Mouse (Mus musculus) hindlimb bud, embryonic 11.5 days (tissue): ENCODE results near the gene Heatr5b.
"Not testable (repeated sequence)": the region's sequence is repeated elsewhere in the genome, so short reads cannot be mapped to it uniquely, and the experiment has no call there.

Source experiments
- DNase-seq: peaks from one replicate; pipeline ENCODE4 v3.0.0-alpha.2; 2012; ENCODE audit warnings: low read depth, low spot score; ENCODE audit errors: extremely low spot score

Heatr5b gene

DNA sequence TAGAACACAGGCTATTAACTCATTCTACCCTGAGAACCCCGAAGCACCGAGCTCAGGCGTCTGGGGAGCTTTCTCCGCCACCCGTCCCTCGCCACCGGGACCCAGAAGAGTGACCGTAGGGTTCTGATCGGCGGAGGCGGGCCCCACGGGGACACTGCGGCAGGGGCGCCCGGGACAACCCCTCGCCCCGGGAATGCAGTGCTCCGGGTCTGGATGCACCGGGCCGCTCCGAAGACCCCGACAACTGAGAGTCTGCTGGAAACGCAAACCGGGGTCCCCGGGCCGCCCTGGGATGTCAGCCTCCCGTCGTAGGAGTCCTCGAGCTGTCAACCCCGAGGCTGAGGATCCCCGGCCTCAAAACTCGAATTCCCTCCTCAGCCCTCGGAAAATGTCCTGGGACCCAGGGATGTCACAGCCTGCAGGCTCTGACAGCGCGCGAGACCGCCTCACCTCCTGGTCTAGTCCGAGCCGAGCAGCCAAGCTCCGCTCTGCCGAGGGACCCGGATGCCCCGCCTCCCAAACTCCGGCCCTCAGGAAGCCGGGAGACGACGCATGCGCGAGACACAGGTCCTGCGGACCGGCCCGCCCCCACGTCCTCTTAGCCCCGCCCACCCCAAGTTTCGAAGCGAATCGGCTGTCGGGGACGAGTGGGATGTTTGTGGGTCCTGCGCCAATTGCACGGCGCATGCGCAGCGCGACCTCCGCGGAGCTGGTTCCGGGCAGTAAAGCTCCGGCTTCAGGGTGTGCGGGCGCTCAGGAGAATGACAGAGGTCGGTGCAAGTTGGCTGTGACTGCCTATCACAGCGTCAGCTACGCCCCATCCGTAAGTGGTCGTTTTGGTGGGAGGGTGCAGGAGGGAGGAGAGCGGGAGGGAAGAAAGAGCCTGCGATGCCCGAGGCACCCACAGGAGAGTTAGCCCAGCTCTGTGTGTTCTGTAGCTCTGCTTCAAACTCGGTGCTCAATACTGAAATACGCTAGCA lies at the start of gene Heatr5b, which contains the start of gene Gpatch11:
Gene Heatr5b (minus strand): TSS at position 509 of the 980 bp plus-strand sequence.
Gene Gpatch11 (plus strand): TSS at position 712 of the 980 bp plus-strand sequence.
- peak; percentile 91 for DNase-seq

GRCm38 (mm10) chr17:78883291-78883690 lies 48.1 kb upstream of the Heatr5b start:
- DNase-seq = no peak

- peak; percentile 47 for DNase-seq
Measured at GRCm38 (mm10) chr17:78882401-78883112, 47.4 kb upstream of the Heatr5b start, which contains the start of gene Eif2ak2. TSS of gene Eif2ak2 (minus strand) at chr17:78882573.

DNA sequence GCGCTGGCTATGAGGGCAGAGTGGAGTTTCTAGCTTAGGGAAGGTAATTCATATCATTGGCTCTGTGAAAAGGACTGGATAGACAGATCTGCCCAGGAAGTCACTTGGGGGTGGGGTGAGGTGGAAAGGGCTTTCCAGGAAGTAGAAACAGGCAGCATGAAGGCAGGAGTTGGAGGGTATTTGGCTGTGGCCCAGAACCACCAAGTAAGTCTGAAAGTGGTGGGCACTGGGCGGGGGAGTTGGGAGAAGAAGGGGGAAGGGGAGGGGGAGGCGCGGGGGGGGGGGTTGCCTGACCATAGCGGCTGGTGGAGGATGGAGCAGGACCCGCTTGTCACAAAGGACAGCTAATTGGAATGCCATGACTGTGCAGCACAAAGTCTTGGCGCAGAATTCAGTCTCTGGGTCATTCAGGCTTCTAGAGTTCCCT lies 46.7 kb upstream of the Heatr5b start:
- no peak for DNase-seq

DNA sequence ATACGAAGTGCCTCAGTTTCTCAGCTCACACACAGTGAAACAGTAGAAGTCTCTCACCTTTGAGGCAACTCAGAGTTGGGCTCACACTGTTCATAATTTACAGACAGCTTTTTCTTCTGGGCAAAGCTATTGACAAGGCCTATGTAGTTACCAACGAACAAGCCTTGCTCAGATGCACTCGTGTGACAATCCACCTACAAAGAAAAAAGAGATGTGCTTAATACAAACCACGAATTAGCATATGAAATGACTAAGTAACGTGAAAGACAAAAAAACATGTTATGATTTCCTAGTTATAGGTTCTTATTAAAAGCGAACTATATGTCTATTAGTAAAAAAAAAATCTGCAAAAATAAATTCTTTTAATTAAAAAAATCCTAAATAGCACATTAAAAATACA lies 38.7 kb upstream of the Heatr5b start:
- DNase-seq = no peak

GRCm38 (mm10) chr17:78856243-78856642 lies 21.1 kb upstream of the Heatr5b start:
- DNase-seq = no peak

DNA sequence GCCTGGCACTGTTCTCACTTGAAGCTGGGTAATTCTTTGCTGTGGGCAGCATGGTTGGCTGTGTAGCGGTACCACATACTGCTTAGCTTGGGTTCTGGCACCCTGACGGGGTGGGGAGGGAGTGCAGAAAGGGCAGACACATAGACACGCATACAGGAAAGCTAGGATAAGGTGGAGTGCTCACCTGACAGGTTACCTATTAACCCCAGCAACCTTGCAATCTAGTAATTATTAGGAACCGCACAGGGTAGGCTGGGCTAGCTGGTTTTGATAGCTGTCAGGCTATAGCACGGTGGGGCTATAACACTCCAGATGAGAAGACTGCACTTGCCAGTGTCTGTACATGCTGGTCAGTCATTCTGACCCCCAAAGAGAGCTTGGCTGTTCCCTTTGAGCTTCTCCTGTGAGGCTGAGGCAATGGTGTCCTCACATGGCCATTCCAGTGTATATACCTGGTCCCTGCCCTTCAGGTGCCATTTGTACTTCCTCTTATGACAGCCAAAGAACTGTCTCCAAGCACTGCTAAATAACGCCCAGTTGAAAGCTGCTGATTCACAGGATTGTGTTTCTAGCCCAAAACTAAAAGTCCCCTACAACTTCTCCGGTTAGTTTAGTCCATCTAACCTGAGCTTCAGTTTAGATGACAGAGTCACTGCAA lies 7.2 kb upstream of the Heatr5b start:
- DNase-seq = no peak

DNA sequence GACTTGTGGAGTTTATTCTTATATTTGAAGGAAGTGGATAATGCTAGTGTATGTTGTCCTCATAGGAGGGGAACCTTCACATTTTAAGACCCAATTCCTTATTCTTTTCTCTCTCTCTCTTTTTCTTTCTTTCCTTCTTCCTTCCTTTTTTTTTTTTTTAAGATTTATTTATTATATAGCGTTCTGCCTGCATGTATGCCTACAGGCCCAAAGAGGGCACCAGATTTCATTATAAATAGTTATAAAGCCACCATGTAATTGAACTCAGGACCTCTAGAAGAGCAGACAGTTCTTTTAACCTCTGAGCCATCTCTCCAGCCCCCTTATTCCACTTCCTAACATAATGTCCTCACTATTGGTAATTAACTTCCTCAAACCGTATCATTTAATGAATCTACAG lies 892 bp upstream of the Heatr5b start:
- DNase-seq = no peak

DNA sequence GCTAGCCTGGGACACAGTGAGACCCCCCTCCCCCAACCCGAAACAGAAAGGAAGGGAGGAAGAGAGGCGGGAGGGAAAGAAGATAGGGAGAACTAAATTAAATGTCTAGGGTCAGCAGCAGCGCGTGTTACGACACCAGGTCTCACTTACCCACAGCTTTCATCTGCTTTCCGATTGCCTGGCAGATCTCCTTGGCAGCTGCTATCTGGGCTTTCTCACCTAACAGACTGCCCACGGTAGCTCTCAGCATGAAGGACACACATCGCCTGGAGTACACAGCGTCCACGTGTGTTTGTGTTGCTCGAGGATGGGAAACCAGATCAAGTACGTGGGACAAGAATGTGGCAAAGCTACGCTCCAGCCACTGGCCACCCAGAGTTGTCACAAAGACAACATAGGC lies 10.8 kb downstream of the Heatr5b start:
- DNase-seq = no peak

- no peak for DNase-seq
Measured at GRCm38 (mm10) chr17:78809582-78809981, 25.6 kb downstream of the Heatr5b start.

DNA sequence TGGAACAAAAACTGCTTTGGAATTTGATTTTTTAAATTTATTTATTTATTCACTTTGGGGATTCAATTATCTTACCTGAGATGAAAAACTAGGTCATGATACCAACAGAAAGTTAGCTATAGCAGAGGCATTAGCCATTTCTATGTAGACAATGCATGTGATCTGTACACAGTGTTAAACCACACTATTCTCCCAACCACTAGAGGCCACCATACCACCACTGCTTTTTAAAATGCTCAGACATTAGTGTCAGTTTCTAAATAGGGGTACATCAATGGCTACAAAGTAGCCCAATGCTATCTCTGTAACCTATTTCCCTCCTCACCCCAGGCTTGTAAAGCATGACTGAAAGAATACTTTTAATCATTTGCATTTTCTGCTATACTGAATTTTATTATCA lies 26.1 kb downstream of the Heatr5b start:
- DNase-seq = peak; percentile 5

DNA sequence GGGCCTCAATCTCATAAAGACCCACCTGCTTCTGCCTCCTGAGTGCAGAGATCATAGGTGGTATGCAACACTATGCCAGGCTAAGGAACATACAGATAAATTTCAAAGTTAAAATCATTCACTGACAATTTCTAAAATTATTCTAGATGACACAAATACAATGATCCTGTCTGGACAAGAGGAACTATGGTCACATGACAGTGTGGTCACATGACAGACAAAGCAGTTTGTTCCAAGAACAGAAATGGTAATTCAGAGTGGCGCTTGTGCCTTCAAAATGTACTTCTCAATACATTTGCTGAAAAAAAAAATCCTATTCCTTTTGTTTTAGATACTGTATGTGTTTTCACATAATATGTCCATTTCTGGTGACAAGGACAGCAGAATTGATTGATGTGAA lies 37.9 kb downstream of the Heatr5b start:
- DNase-seq = no peak

- no peak for DNase-seq
Measured at GRCm38 (mm10) chr17:78794390-78794789, 40.8 kb downstream of the Heatr5b start.

GRCm38 (mm10) chr17:78792122-78792521 lies 43.0 kb downstream of the Heatr5b start:
- DNase-seq = no peak

GRCm38 (mm10) chr17:78791690-78792070 lies 43.5 kb downstream of the Heatr5b start:
- no peak for DNase-seq

- no peak for DNase-seq
Measured at GRCm38 (mm10) chr17:78791068-78791689, 44.0 kb downstream of the Heatr5b start.

DNA sequence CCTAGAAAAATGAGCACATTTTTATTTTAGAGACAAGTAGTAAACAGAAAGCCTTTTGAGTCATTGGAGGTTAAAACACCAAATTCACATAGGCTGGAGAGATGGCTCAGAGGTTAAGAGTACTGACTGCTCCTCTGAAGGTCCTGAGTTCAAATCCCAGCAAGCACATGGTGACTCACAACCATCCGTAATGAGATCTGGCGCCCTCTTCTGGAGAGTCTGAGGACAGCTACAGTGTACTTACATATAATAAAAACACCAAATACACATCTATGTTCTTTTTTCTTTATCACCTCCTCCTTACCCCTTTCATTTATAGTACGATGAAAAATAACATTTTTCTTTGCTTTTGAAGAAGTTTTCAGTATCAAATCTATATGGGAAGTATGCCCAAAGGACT lies 46.9 kb downstream of the Heatr5b start:
- DNase-seq = not testable (repeated sequence)

DNA sequence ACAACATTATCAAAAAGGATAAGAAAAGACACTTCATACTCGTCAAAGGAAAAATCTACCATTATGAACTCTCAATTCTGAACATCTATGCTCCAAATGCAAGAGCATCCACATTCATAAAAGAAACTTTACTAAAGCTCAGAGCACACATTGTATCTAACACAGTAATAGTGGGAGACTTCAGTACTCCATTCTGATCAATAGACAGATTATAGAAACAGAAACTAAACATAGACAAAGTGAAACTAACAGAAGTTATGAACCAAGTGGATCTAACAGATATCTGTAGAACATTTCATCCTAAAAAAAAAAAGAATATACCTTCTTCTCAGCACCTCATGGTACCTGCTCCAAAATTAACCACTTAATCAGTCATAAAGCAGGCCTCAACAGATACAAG lies 56.4 kb downstream of the Heatr5b start:
- DNase-seq = no peak

GRCm38 (mm10) chr17:78772317-78772716 lies 62.8 kb downstream of the Heatr5b start:
- no peak for DNase-seq

GRCm38 (mm10) chr17:78770932-78771331 lies 64.2 kb downstream of the Heatr5b start:
- no peak for DNase-seq

- DNase-seq = no peak
Measured at GRCm38 (mm10) chr17:78769341-78769740, 65.8 kb downstream of the Heatr5b start.
